Mouse (Mus musculus) embryonic facial prominence, embryonic 14.5 days (tissue): Measurements from ENCODE around the gene Otud3. TPM values are rescaled to one million over a fixed set of nuclear protein-coding genes. Genes with fewer than 3 reads are reported as not detected.

ENCODE experiments used
- ATAC-seq: fragments of 200-750 bp; cut with Nextera tagmentation; 2 replicates; pipeline ENCODE4 v1.8.0; 2017; ENCODE audit warnings: low read depth, moderate number of reproducible peaks, moderate TSS enrichment
- DNase-seq: peaks from one replicate; pipeline ENCODE4 v3.0.0-alpha.2; 2015; ENCODE audit warnings: low spot score
- H3K27ac ChIP-seq: fragments of 300-500 bp; sonication (generic); replicated peaks from 2 replicates; pipeline ENCODE4 v1.5.1; 2014; ENCODE audit warnings: low read depth, mild to moderate bottlenecking, low read length, moderate library complexity
- H3K27me3 ChIP-seq: fragments of 300-500 bp; sonication (generic); replicated peaks from 2 replicates; pipeline ENCODE4 v1.6.1; 2014; ENCODE audit warnings: low read length; ENCODE audit not compliant: control insufficient read depth, insufficient read depth
- H3K36me3 ChIP-seq: fragments of 300-500 bp; sonication (generic); 2 replicates; pipeline ENCODE4 v1.6.1; 2014; ENCODE audit warnings: low read length, mixed read lengths; ENCODE audit not compliant: control insufficient read depth, insufficient read depth
- H3K4me1 ChIP-seq: fragments of 300-500 bp; sonication (generic); 2 replicates; pipeline ENCODE4 v1.6.1; 2014; ENCODE audit warnings: antibody characterized with exemption, low read length; ENCODE audit not compliant: control insufficient read depth, insufficient read depth
- H3K4me2 ChIP-seq: fragments of 300-500 bp; sonication (generic); 2 replicates; pipeline ENCODE4 v1.6.1; 2014; ENCODE audit warnings: low read depth, mild to moderate bottlenecking, low read length, moderate library complexity, mixed read lengths
- H3K4me3 ChIP-seq: fragments of 300-500 bp; sonication (generic); 2 replicates; pipeline ENCODE4 v1.5.1; 2014; ENCODE audit warnings: low read depth, mild to moderate bottlenecking, low read length
- H3K9ac ChIP-seq: fragments of 300-500 bp; sonication (generic); 2 replicates; pipeline ENCODE4 v1.6.1; 2014; ENCODE audit warnings: low read depth, mild to moderate bottlenecking, low read length, moderate library complexity, mixed read lengths
- H3K9me3 ChIP-seq: fragments of 300-500 bp; sonication (generic); 2 replicates; pipeline ENCODE4 v1.6.1; 2016; ENCODE audit warnings: low read length; ENCODE audit not compliant: control insufficient read depth
- WGBS: fragments of 180-500 bp; shearing (Covaris S2); extraction: QIAGEN DNeasy Blood & Tissue Kit; methylation state at CpG from one replicate; pipeline ENCODE4 v1.1.7; 2014; 5-methylcytosine and 5-hydroxymethylcytosine counted together
- polyA plus RNA-seq: library from polyadenylated mRNA; unstranded; fragments of >200 nt; fragmentation: Nextera tagmentation; extraction: Ambion mirVana; gene quantifications from 2 replicates; pipeline ENCODE4 v1.2.1, GENCODE M21; 2014

The Otud3 gene
- 4.0 and 4.1 TPM in 2 replicates for polyA plus RNA-seq

GRCm38 (mm10) chr4:138913797-138914196, at the start of gene Otud3:
Gene Otud3 (minus strand): TSS chr4:138913945.
- peak; percentile 96 for DNase-seq
- Histone ChIP-seq H3K9me3 (no peaks in the 10 kb centered on the region), H3K9ac (peak within 1 kb of the TSS; percentile 87), H3K27me3 (no peaks in the 10 kb centered on the region), H3K4me1 (peaks cover 12% of the 10 kb centered on the region), H3K36me3 (peaks cover 7% of the 10 kb centered on the region; the same call in 1 of the 2 replicates), H3K27ac (no peak within 1 kb of the TSS), H3K4me2 (peak within 1 kb of the TSS; percentile 97), H3K4me3 (peak within 1 kb of the TSS; percentile 95)
- peak; percentile 95 for ATAC-seq
- WGBS: 3% methylated on average over 23 of the region's 39 CpGs

- no peak for ATAC-seq
- no peaks in the 10 kb centered on the region for H3K4me1 ChIP-seq
- H3K9me3 ChIP-seq: no peaks in the 10 kb centered on the region
- H3K36me3 ChIP-seq: no peaks in the 10 kb centered on the region
- WGBS: 83% methylated on average over 5 of the region's 5 CpGs
- DNase-seq: no peak
- no peak overlapping the region for H3K9ac ChIP-seq
- no peak overlapping the region for H3K27ac ChIP-seq
- H3K27me3 ChIP-seq: no peaks in the 10 kb centered on the region
- H3K4me2 ChIP-seq: no peak overlapping the region
- no peak overlapping the region for H3K4me3 ChIP-seq
Observed at GRCm38 (mm10) chr4:138962719-138963118, 49.0 kb upstream of the Otud3 start.

- WGBS: 73% methylated on average over 7 of the region's 7 CpGs
Observed at GRCm38 (mm10) chr4:138959926-138960325, 46.2 kb upstream of the Otud3 start.

GRCm38 (mm10) chr4:138959120-138959519, 45.4 kb upstream of the Otud3 start:
- Histone ChIP-seq H3K4me1 (no peaks in the 10 kb centered on the region), H3K9me3 (no peaks in the 10 kb centered on the region), H3K27ac (no peak overlapping the region), H3K27me3 (no peaks in the 10 kb centered on the region), H3K9ac (no peak overlapping the region), H3K4me3 (no peak overlapping the region), H3K36me3 (no peaks in the 10 kb centered on the region), H3K4me2 (no peak overlapping the region)
- WGBS: 82% methylated on average over 15 of the region's 15 CpGs
- DNase-seq (no peak), ATAC-seq (no peak)

More at GRCm38 (mm10) chr4:138959926-138960325, 46.2 kb upstream of the Otud3 start:
- DNase-seq (no peak), ATAC-seq (no peak)
- Histone ChIP-seq H3K27ac (no peak overlapping the region), H3K4me3 (no peak overlapping the region), H3K4me1 (no peaks in the 10 kb centered on the region), H3K9ac (no peak overlapping the region), H3K4me2 (no peak overlapping the region), H3K9me3 (no peaks in the 10 kb centered on the region), H3K27me3 (no peaks in the 10 kb centered on the region), H3K36me3 (no peaks in the 10 kb centered on the region)

- WGBS: 82% methylated on average over 9 of the region's 9 CpGs
- no peaks in the 10 kb centered on the region for H3K9me3 ChIP-seq
- no peak overlapping the region for H3K4me3 ChIP-seq
- DNase-seq (no peak), ATAC-seq (no peak)
- no peak overlapping the region for H3K27ac ChIP-seq
- no peaks in the 10 kb centered on the region for H3K27me3 ChIP-seq
- H3K4me1 ChIP-seq: no peaks in the 10 kb centered on the region
- no peaks in the 10 kb centered on the region for H3K36me3 ChIP-seq
- no peak overlapping the region for H3K4me2 ChIP-seq
- no peak overlapping the region for H3K9ac ChIP-seq
Observed at GRCm38 (mm10) chr4:138958612-138959011, 44.9 kb upstream of the Otud3 start.

GRCm38 (mm10) chr4:138948257-138948656, 34.5 kb upstream of the Otud3 start:
- H3K9me3 ChIP-seq: 0 out of 2 replicates have a peak, but pooled peaks cover 6% of the 10 kb centered on the region
- no peak overlapping the region for H3K4me3 ChIP-seq
- ATAC-seq (no peak), DNase-seq (no peak)
- no peaks in the 10 kb centered on the region for H3K27me3 ChIP-seq
- H3K4me2 ChIP-seq: no peak overlapping the region
- H3K27ac ChIP-seq: no peak overlapping the region
- H3K36me3 ChIP-seq: no peaks in the 10 kb centered on the region
- H3K4me1 ChIP-seq: no peaks in the 10 kb centered on the region
- no peak overlapping the region for H3K9ac ChIP-seq
- 84% methylated on average over 2 of the region's 2 CpGs for WGBS

GRCm38 (mm10) chr4:138943730-138944129, 30.0 kb upstream of the Otud3 start:
- peak overlapping the region; percentile 26; the same call in 1 of the 2 replicates for H3K4me2 ChIP-seq
- H3K27ac ChIP-seq: no peak overlapping the region
- no peaks in the 10 kb centered on the region for H3K36me3 ChIP-seq
- 33% methylated on average over 15 of the region's 15 CpGs for WGBS
- H3K27me3 ChIP-seq: no peaks in the 10 kb centered on the region
- peak overlapping the region; percentile 16; the same call in 1 of the 2 replicates for H3K4me3 ChIP-seq
- H3K9ac ChIP-seq: no peak overlapping the region
- peaks cover 11% of the 10 kb centered on the region for H3K4me1 ChIP-seq
- peak; percentile 79 for DNase-seq
- no peaks in the 10 kb centered on the region for H3K9me3 ChIP-seq
- no peak for ATAC-seq

GRCm38 (mm10) chr4:138941966-138942365, 28.2 kb upstream of the Otud3 start:
- Histone ChIP-seq H3K36me3 (no peaks in the 10 kb centered on the region), H3K4me2 (no peak overlapping the region), H3K27ac (peak overlapping the region; percentile 78), H3K27me3 (no peaks in the 10 kb centered on the region), H3K9ac (no peak overlapping the region), H3K4me1 (peaks cover 11% of the 10 kb centered on the region), H3K4me3 (no peak overlapping the region), H3K9me3 (no peaks in the 10 kb centered on the region)
- 20% methylated on average over 6 of the region's 6 CpGs for WGBS
- ATAC-seq (peak; percentile 88), DNase-seq (peak; percentile 88)

GRCm38 (mm10) chr4:138941401-138941800, 27.7 kb upstream of the Otud3 start:
- peak; percentile 45; the same call in 1 of the 2 replicates for ATAC-seq
- Histone ChIP-seq H3K9me3 (no peaks in the 10 kb centered on the region), H3K36me3 (no peaks in the 10 kb centered on the region), H3K27ac (peak overlapping the region; percentile 69), H3K4me2 (no peak overlapping the region), H3K9ac (no peak overlapping the region), H3K4me1 (peaks cover 11% of the 10 kb centered on the region), H3K4me3 (no peak overlapping the region), H3K27me3 (no peaks in the 10 kb centered on the region)
- WGBS: 24% methylated on average over 7 of the region's 7 CpGs
- DNase-seq: peak; percentile 71
